Mouse (Mus musculus): ENCODE measurements around the gene Rrh. TPM values are rescaled to one million over a fixed set of nuclear protein-coding genes. Genes with fewer than 3 reads are reported as not detected.

The Rrh gene
- polyA plus RNA-seq, 2 experiments = 0.04 to 0.07 TPM

GRCm38 (mm10) chr3:129838017-129838416 is 15.6 kb upstream of the Rrh start:
- Histone ChIP-seq H3K4me2 (ENCODE audit: low read depth) (peak overlapping the region; percentile 25), H3K27me3 (ENCODE audit: control insufficient read depth, insufficient read depth, low read length) (no peaks in the 10 kb centered on the region), H3K4me1 (replicated peaks; ENCODE audit: control insufficient read depth in 2 of 2, insufficient read depth in 2 of 2, low read length in 1 of 2) (peaks cover 0 to 7% of the 10 kb centered on the region in 2 experiments; a peak in 2 of 4 replicates), H3K36me3 (replicated peaks; ENCODE audit: control insufficient read depth, insufficient read depth, low read depth) (no peaks in the 10 kb centered on the region), H3K27ac (no peak overlapping the region), H3K9ac (replicated peaks) (no peak overlapping the region), H3K9me3 (ENCODE audit: control insufficient read depth, low read length) (no peaks in the 10 kb centered on the region), H3K4me3 (ENCODE audit: insufficient read depth in 1 of 2, low read depth in 2 of 2, low read length in 2 of 2) (peak overlapping the region; percentile 14 to 27; a peak in 2 of 4 replicates)
- DNase-seq (ENCODE audit: low read depth in 3 of 3, low spot score in 3 of 3) = no peak
- peak; percentile 44; the same call in 1 of the 2 replicates for ATAC-seq (ENCODE audit: insufficient read depth)
- TF ChIP-seq EP300 (IDR thresholded peaks at IDR 0.05; ENCODE audit: low read depth) (no peak), CTCF (IDR thresholded peaks at IDR 0.05; ENCODE audit: low read depth) (no peak)
- WGBS (ENCODE audit: insufficient replicate concordance) = 52% methylated on average over 7 of the region's 7 CpGs

- no peaks in the 10 kb centered on the region for H3K36me3 ChIP-seq (replicated peaks; ENCODE audit: control insufficient read depth, insufficient read depth, low read depth)
- H3K4me2 ChIP-seq (ENCODE audit: low read depth) = no peak overlapping the region
- DNase-seq (ENCODE audit: low read depth in 3 of 3, low spot score in 3 of 3) (no peak), ATAC-seq (ENCODE audit: insufficient read depth) (no peak)
- no peaks in the 10 kb centered on the region for H3K9me3 ChIP-seq (ENCODE audit: control insufficient read depth, low read length)
- peaks cover 0 to 7% of the 10 kb centered on the region in 2 experiments; a peak in 2 of 4 replicates for H3K4me1 ChIP-seq (replicated peaks; ENCODE audit: control insufficient read depth in 2 of 2, insufficient read depth in 2 of 2, low read length in 1 of 2)
- WGBS (ENCODE audit: insufficient replicate concordance) = 54% methylated on average over 6 of the region's 6 CpGs
- H3K4me3 ChIP-seq (ENCODE audit: insufficient read depth in 1 of 2, low read depth in 2 of 2, low read length in 2 of 2) = peak overlapping the region; percentile 21 to 27; a peak in 3 of 4 replicates
- H3K27ac ChIP-seq = no peak overlapping the region
- TF ChIP-seq CTCF (IDR thresholded peaks at IDR 0.05; ENCODE audit: low read depth) (no peak), EP300 (IDR thresholded peaks at IDR 0.05; ENCODE audit: low read depth) (no peak)
- no peaks in the 10 kb centered on the region for H3K27me3 ChIP-seq (ENCODE audit: control insufficient read depth, insufficient read depth, low read length)
- no peak overlapping the region for H3K9ac ChIP-seq (replicated peaks)
Measured at GRCm38 (mm10) chr3:129836965-129837364, 14.6 kb upstream of the Rrh start.

- DNase-seq (ENCODE audit: low read depth in 3 of 3, low spot score in 3 of 3) = peak in 1 of 3 experiments; percentile 5
- H3K27ac ChIP-seq = no peak overlapping the region
- 22% methylated on average over 11 of the region's 11 CpGs for WGBS (ENCODE audit: insufficient replicate concordance)
- H3K4me1 ChIP-seq (replicated peaks; ENCODE audit: control insufficient read depth in 2 of 2, insufficient read depth in 2 of 2, low read length in 1 of 2) = peaks cover 0 to 7% of the 10 kb centered on the region in 2 experiments; a peak in 2 of 4 replicates
- H3K9ac ChIP-seq (replicated peaks) = no peak overlapping the region
- no peak overlapping the region; a peak in 1 of 4 replicates for H3K4me3 ChIP-seq (ENCODE audit: insufficient read depth in 1 of 2, low read depth in 2 of 2, low read length in 2 of 2)
- ATAC-seq (ENCODE audit: insufficient read depth) = peak; percentile 25; the same call in 1 of the 2 replicates
- H3K9me3 ChIP-seq (ENCODE audit: control insufficient read depth, low read length) = no peaks in the 10 kb centered on the region
- no peaks in the 10 kb centered on the region for H3K36me3 ChIP-seq (replicated peaks; ENCODE audit: control insufficient read depth, insufficient read depth, low read depth)
- no peak for TF ChIP-seq CTCF (IDR thresholded peaks at IDR 0.05; ENCODE audit: low read depth)
- no peak for TF ChIP-seq EP300 (IDR thresholded peaks at IDR 0.05; ENCODE audit: low read depth)
- peak overlapping the region; percentile 46 for H3K4me2 ChIP-seq (ENCODE audit: low read depth)
- H3K27me3 ChIP-seq (ENCODE audit: control insufficient read depth, insufficient read depth, low read length) = no peaks in the 10 kb centered on the region
Measured at GRCm38 (mm10) chr3:129836051-129836697, 13.8 kb upstream of the Rrh start.

GRCm38 (mm10) chr3:129835388-129835934 is 13.1 kb upstream of the Rrh start, which contains the start of gene Cfi:
TSS of gene Cfi (plus strand) at chr3:129835884.
- Histone ChIP-seq H3K9me3 (ENCODE audit: control insufficient read depth, low read length) (no peaks in the 10 kb centered on the region), H3K4me3 (ENCODE audit: insufficient read depth in 1 of 2, low read depth in 2 of 2, low read length in 2 of 2) (peak within 1 kb of the TSS in 1 of 2 experiments; percentile 27; a peak in 2 of 4 replicates), H3K36me3 (replicated peaks; ENCODE audit: control insufficient read depth, insufficient read depth, low read depth) (no peaks in the 10 kb centered on the region), H3K4me2 (ENCODE audit: low read depth) (peak within 1 kb of the TSS; percentile 46), H3K9ac (replicated peaks) (no peak within 1 kb of the TSS), H3K27ac (no peak within 1 kb of the TSS), H3K4me1 (replicated peaks; ENCODE audit: control insufficient read depth in 2 of 2, insufficient read depth in 2 of 2, low read length in 1 of 2) (peaks cover 0 to 7% of the 10 kb centered on the region in 2 experiments; a peak in 2 of 4 replicates), H3K27me3 (ENCODE audit: control insufficient read depth, insufficient read depth, low read length) (no peaks in the 10 kb centered on the region)
- TF ChIP-seq EP300 (IDR thresholded peaks at IDR 0.05; ENCODE audit: low read depth) (no peak), CTCF (IDR thresholded peaks at IDR 0.05; ENCODE audit: low read depth) (no peak)
- ATAC-seq (ENCODE audit: insufficient read depth) (no peak), DNase-seq (ENCODE audit: low read depth in 3 of 3, low spot score in 3 of 3) (no peak)
- 44% methylated on average over 6 of the region's 6 CpGs for WGBS (ENCODE audit: insufficient replicate concordance)

GRCm38 (mm10) chr3:129831035-129831568 is 8.7 kb upstream of the Rrh start, which contains the start of gene Gar1:
TSS of gene Gar1 (minus strand) at chr3:129831396.
- Histone ChIP-seq H3K36me3 (replicated peaks; ENCODE audit: control insufficient read depth, insufficient read depth, low read depth) (peaks cover 6% of the 10 kb centered on the region), H3K4me3 (ENCODE audit: insufficient read depth in 1 of 2, low read depth in 2 of 2, low read length in 2 of 2) (peak within 1 kb of the TSS; percentile 78 to 86)

More at GRCm38 (mm10) chr3:129831035-129831568, 8.7 kb upstream of the Rrh start, which contains the start of gene Gar1:
- Histone ChIP-seq H3K9me3 (ENCODE audit: control insufficient read depth, low read length) (no peaks in the 10 kb centered on the region), H3K4me2 (ENCODE audit: low read depth) (peak within 1 kb of the TSS; percentile 83), H3K4me1 (replicated peaks; ENCODE audit: control insufficient read depth in 2 of 2, insufficient read depth in 2 of 2, low read length in 1 of 2) (peaks cover 8 to 16% of the 10 kb centered on the region in 2 experiments), H3K27me3 (ENCODE audit: control insufficient read depth, insufficient read depth, low read length) (no peaks in the 10 kb centered on the region), H3K9ac (replicated peaks) (peak within 1 kb of the TSS; percentile 62), H3K27ac (peak within 1 kb of the TSS; percentile 63)
- peak; percentile 91 for ATAC-seq (ENCODE audit: insufficient read depth)
- TF ChIP-seq EP300 (IDR thresholded peaks at IDR 0.05; ENCODE audit: low read depth) = 0 out of 2 replicates have a peak, but pooled peaks have one; percentile 31
- no peak for TF ChIP-seq CTCF (IDR thresholded peaks at IDR 0.05; ENCODE audit: low read depth)
- peak; percentile 94 to 95 (median 94) for DNase-seq (ENCODE audit: low read depth in 3 of 3, low spot score in 3 of 3)
- WGBS (ENCODE audit: insufficient replicate concordance) = under 1% methylated on average over 60 of the region's 60 CpGs

All from liver, embryonic 14.5 days (tissue).